ENCODE assay signal across 8 mouse cellular contexts in the genomic region with DNA sequence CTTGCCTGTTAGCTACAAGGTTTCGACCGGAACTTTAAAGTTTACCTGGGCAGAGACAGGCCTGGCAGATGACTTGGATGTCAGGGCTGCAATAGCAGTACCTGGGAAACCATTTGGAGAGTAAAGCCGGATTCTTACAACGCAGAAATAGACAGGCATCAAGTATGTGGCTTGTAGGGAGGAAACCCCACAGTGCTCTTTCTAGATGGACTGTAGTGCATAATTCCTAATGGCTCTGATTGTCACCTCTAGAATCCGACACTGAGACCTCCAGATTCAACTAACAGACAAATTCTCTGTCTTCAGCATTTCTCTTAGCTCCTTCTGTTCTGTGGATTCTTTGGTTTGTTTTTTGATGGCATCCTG. TPM values are rescaled to one million over a fixed set of nuclear protein-coding genes. Genes with fewer than 3 reads are reported as not detected.
DNase-seq lines count a peak whose midpoint lies in the region; ATAC-seq and TF ChIP-seq lines count a peak whose summit lies in the region.

No protein-coding gene starts in this region.

- peak overlapping the region; percentile 81; the same call in 1 of the 2 replicates for H3K9ac ChIP-seq in embryonic facial prominence, embryonic 14.5 days (ENCODE audit: low read depth, low read length)
- H3K9ac ChIP-seq in intestine, embryonic 16.5 days (ENCODE audit: low read depth, low read length), result no peak overlapping the region
- H3K9ac ChIP-seq in neural tube, embryonic 12.5 days, result no peak overlapping the region

- WGBS in embryonic facial prominence, embryonic 14.5 days, result 22% methylated on average over 5 of the region's 5 CpGs
- 18% methylated on average over 5 of the region's 5 CpGs for WGBS in intestine, embryonic 16.5 days
- 10% methylated on average over 5 of the region's 5 CpGs for WGBS in neural tube, embryonic 12.5 days

- H3K27ac ChIP-seq in layer of hippocampus, adult 2 months, result peak overlapping the region; percentile 93
- H3K27ac ChIP-seq in embryonic facial prominence, embryonic 14.5 days (replicated peaks; ENCODE audit: low read depth, low read length), result no peak overlapping the region
- no peak overlapping the region; the same call in 1 of the 2 replicates for H3K27ac ChIP-seq in intestine, embryonic 16.5 days (ENCODE audit: low read length)
- no peak overlapping the region for H3K27ac ChIP-seq in neural tube, embryonic 12.5 days

- no peak for DNase-seq in layer of hippocampus, adult 2 months (ENCODE audit: low spot score in 2 of 2)
- no peak for DNase-seq in layer of hippocampus, adult 8-10 months (ENCODE audit: low spot score in 2 of 2)
- no peak for DNase-seq in embryonic facial prominence, embryonic 14.5 days (ENCODE audit: low spot score)
- no peak for DNase-seq in ovary, postnatal 10 days (ENCODE audit: low spot score)
- DNase-seq in testis, postnatal 10 days (ENCODE audit: low spot score), result no peak
- DNase-seq in layer of hippocampus, postnatal 36 days, result no peak

- ATAC-seq in embryonic facial prominence, embryonic 14.5 days (ENCODE audit: low read depth), result no peak; the same call in 1 of the 2 replicates
- ATAC-seq in intestine, embryonic 16.5 days, result no peak
- peak; percentile 49; the same call in 1 of the 2 replicates for ATAC-seq in neural tube, embryonic 12.5 days (ENCODE audit: low FRiP score, low read depth)

- H3K4me1 ChIP-seq in embryonic facial prominence, embryonic 14.5 days (ENCODE audit: control insufficient read depth, insufficient read depth, low read length), result peaks cover 8% of the 10 kb centered on the region
- H3K4me1 ChIP-seq in intestine, embryonic 16.5 days (ENCODE audit: control insufficient read depth, insufficient read depth, low read length), result no peaks in the 10 kb centered on the region
- H3K4me1 ChIP-seq in neural tube, embryonic 12.5 days, result peaks cover 17% of the 10 kb centered on the region

- no peak for TF ChIP-seq CTCF in layer of hippocampus, adult 2 months (conservative IDR thresholded peaks at IDR 0.05)

- peaks cover 16% of the 10 kb centered on the region for H3K36me3 ChIP-seq in embryonic facial prominence, embryonic 14.5 days (ENCODE audit: control insufficient read depth, insufficient read depth, low read length)
- no peaks in the 10 kb centered on the region; the same call in 1 of the 2 replicates for H3K36me3 ChIP-seq in intestine, embryonic 16.5 days (ENCODE audit: control insufficient read depth, insufficient read depth, low read length)
- peaks cover 20% of the 10 kb centered on the region for H3K36me3 ChIP-seq in neural tube, embryonic 12.5 days

- peak overlapping the region; percentile 61 for H3K4me2 ChIP-seq in embryonic facial prominence, embryonic 14.5 days (ENCODE audit: low read depth, low read length)
- peak overlapping the region; percentile 89 for H3K4me2 ChIP-seq in intestine, embryonic 16.5 days (ENCODE audit: low read depth, low read length)
- H3K4me2 ChIP-seq in neural tube, embryonic 12.5 days (replicated peaks), result peak overlapping the region; percentile 66

- no peaks in the 10 kb centered on the region for H3K9me3 ChIP-seq in embryonic facial prominence, embryonic 14.5 days (ENCODE audit: control insufficient read depth, low read length)
- H3K9me3 ChIP-seq in intestine, embryonic 16.5 days (ENCODE audit: control insufficient read depth, low read length), result no peaks in the 10 kb centered on the region
- no peaks in the 10 kb centered on the region for H3K9me3 ChIP-seq in neural tube, embryonic 12.5 days

- H3K4me3 ChIP-seq in layer of hippocampus, adult 2 months, result peak overlapping the region; percentile 96
- H3K4me3 ChIP-seq in embryonic facial prominence, embryonic 14.5 days (ENCODE audit: low read depth, low read length), result peak overlapping the region; percentile 82
- H3K4me3 ChIP-seq in intestine, embryonic 16.5 days (ENCODE audit: low read length), result peak overlapping the region; percentile 70
- peak overlapping the region; percentile 63 for H3K4me3 ChIP-seq in neural tube, embryonic 12.5 days

- no peaks in the 10 kb centered on the region for H3K27me3 ChIP-seq in embryonic facial prominence, embryonic 14.5 days (replicated peaks; ENCODE audit: control insufficient read depth, insufficient read depth, low read length)
- 0 out of 2 replicates have a peak, but pooled peaks cover 2% of the 10 kb centered on the region for H3K27me3 ChIP-seq in intestine, embryonic 16.5 days (replicated peaks; ENCODE audit: control insufficient read depth, insufficient read depth, low read length)
- no peaks in the 10 kb centered on the region for H3K27me3 ChIP-seq in neural tube, embryonic 12.5 days (replicated peaks)

RNA-seq across cellular contexts. Expression of a gene that starts 0.3 kb away (rescaled TPM):
- 10 to 100 TPM; 17.2 to 18.8 TPM for total RNA-seq in layer of hippocampus, adult 2 months (2021)
- total RNA-seq in layer of hippocampus, adult 8-10 months (2022), result 10 to 100 TPM; 16.3 to 19.9 (median 18.5) TPM
- 7.7 and 7.8 TPM in 2 replicates for polyA plus RNA-seq in embryonic facial prominence, embryonic 14.5 days (2014; fragmentation: Nextera tagmentation; extraction: Ambion mirVana)
- 4.2 and 4.7 TPM in 2 replicates for polyA plus RNA-seq in intestine, embryonic 16.5 days (2015; fragmentation: Nextera tagmentation; extraction: Ambion mirVana)
- 18.4 and 19.5 TPM in 2 replicates for polyA plus RNA-seq in neural tube, embryonic 12.5 days (2016; fragmentation: Nextera tagmentation; extraction: Ambion mirVana)
- 10 to 100 TPM; 14.6 to 18.6 TPM for total RNA-seq in layer of hippocampus, postnatal 36 days (2021)

RNA-seq across cellular contexts. Expression of a gene that starts 20.9 kb away (rescaled TPM):
- not detected for total RNA-seq in layer of hippocampus, adult 2 months (2021)
- not detected for total RNA-seq in layer of hippocampus, adult 8-10 months (2022)
- not detected in 2 replicates for polyA plus RNA-seq in embryonic facial prominence, embryonic 14.5 days (2014; fragmentation: Nextera tagmentation; extraction: Ambion mirVana)
- not detected in 2 replicates for polyA plus RNA-seq in intestine, embryonic 16.5 days (2015; fragmentation: Nextera tagmentation; extraction: Ambion mirVana)
- polyA plus RNA-seq in neural tube, embryonic 12.5 days (2016; fragmentation: Nextera tagmentation; extraction: Ambion mirVana), result not detected in 2 replicates
- not detected for total RNA-seq in layer of hippocampus, postnatal 36 days (2021)

RNA-seq across cellular contexts. Expression of a gene that starts 57.3 kb away (rescaled TPM):
- 10 to 100 TPM; 24.3 to 33.1 TPM for total RNA-seq in layer of hippocampus, adult 2 months (2021)
- 10 to 100 TPM; 21.2 to 31.8 (median 24.3) TPM for total RNA-seq in layer of hippocampus, adult 8-10 months (2022)
- polyA plus RNA-seq in embryonic facial prominence, embryonic 14.5 days (2014; fragmentation: Nextera tagmentation; extraction: Ambion mirVana), result 17.8 and 26.7 TPM in 2 replicates
- polyA plus RNA-seq in intestine, embryonic 16.5 days (2015; fragmentation: Nextera tagmentation; extraction: Ambion mirVana), result 7.9 and 10.5 TPM in 2 replicates
- 27.6 and 30.1 TPM in 2 replicates for polyA plus RNA-seq in neural tube, embryonic 12.5 days (2016; fragmentation: Nextera tagmentation; extraction: Ambion mirVana)
- 10 to 100 TPM; 22.0 to 24.2 TPM for total RNA-seq in layer of hippocampus, postnatal 36 days (2021)
